Mouse (Mus musculus) kidney, embryonic 15.5 days (tissue): Measurements from ENCODE around the gene Pla2g5. TPM values are rescaled to one million over a fixed set of nuclear protein-coding genes. Genes with fewer than 3 reads are reported as not detected.

Source experiments
- ATAC-seq: fragments of 200-750 bp; cut with Nextera tagmentation; replicated peaks from 2 replicates; pipeline ENCODE4 v1.8.0; 2017; ENCODE audit warnings: moderate TSS enrichment; ENCODE audit not compliant: low FRiP score
- H3K27ac ChIP-seq: fragments of 300-500 bp; sonication (generic); 2 replicates; pipeline ENCODE4 v1.5.1; 2015; ENCODE audit warnings: mild to moderate bottlenecking, inconsistent platforms
- H3K27me3 ChIP-seq: fragments of 300-500 bp; sonication (generic); 2 replicates; pipeline ENCODE4 v1.6.1; 2015; ENCODE audit warnings: inconsistent platforms
- H3K36me3 ChIP-seq: fragments of 300-500 bp; sonication (generic); 2 replicates; pipeline ENCODE4 v1.6.1; 2015; ENCODE audit warnings: inconsistent platforms
- H3K4me1 ChIP-seq: fragments of 300-500 bp; sonication (generic); 2 replicates; pipeline ENCODE4 v1.6.1; 2015; ENCODE audit warnings: inconsistent platforms
- H3K4me2 ChIP-seq: fragments of 300-500 bp; sonication (generic); 2 replicates; pipeline ENCODE4 v1.6.1; 2015; ENCODE audit warnings: moderate library complexity, mild to moderate bottlenecking, inconsistent platforms
- H3K4me3 ChIP-seq: fragments of 300-500 bp; sonication (generic); replicated peaks from 2 replicates; pipeline ENCODE4 v1.5.1; 2015; ENCODE audit warnings: mild to moderate bottlenecking, inconsistent platforms
- H3K9ac ChIP-seq: fragments of 300-500 bp; sonication (generic); 2 replicates; pipeline ENCODE4 v1.6.1; 2015; ENCODE audit warnings: mild to moderate bottlenecking, inconsistent platforms
- H3K9me3 ChIP-seq: fragments of 300-500 bp; sonication (generic); replicated peaks from 2 replicates; pipeline ENCODE4 v1.6.1; 2016; ENCODE audit warnings: inconsistent platforms
- WGBS: fragments of 180-500 bp; shearing (Covaris S2); methylation state at CpG from one replicate; pipeline ENCODE4 v1.1.7; 2015; ENCODE audit warnings: mixed read lengths; 5-methylcytosine and 5-hydroxymethylcytosine counted together
- polyA plus RNA-seq: library from polyadenylated mRNA; unstranded; fragments of >200 nt; fragmentation: Nextera tagmentation; extraction: Ambion mirVana; gene quantifications from 2 replicates; pipeline ENCODE4 v1.2.1, GENCODE M21; 2015

The Pla2g5 gene
- polyA plus RNA-seq, 1 experiment from 2014 or later = 0.38 TPM

DNA sequence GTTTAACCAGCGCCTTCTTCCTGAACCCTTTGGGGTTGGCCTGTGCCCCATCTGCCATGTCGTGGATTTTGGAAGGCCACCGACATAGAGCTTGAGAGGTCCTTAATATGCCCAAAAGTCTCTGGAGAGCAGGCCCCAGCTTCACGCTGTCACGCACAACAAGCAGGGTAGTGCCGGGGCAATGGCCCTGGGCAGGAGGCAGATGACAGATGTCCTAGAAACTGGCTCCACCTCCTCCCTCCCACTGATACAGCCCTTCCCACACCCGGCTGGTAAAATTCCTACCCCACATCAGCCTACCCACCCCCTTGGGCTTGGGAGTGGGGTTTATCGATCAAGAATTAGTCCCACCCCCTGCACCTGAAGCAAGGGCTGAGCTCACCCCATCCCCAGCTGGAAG lies 105.9 kb downstream of the Pla2g5 start, which contains the start of gene Pla2g2f:
Gene Pla2g2f, minus strand, starts transcription at position 211 of the 400 bp plus-strand sequence.
- Histone ChIP-seq H3K4me2 (no peak within 1 kb of the TSS), H3K4me1 (peaks cover 12% of the 10 kb centered on the region; the same call in 1 of the 2 replicates), H3K27ac (no peak within 1 kb of the TSS), H3K27me3 (no peaks in the 10 kb centered on the region), H3K9ac (no peak within 1 kb of the TSS), H3K36me3 (no peaks in the 10 kb centered on the region), H3K4me3 (no peak within 1 kb of the TSS), H3K9me3 (no peaks in the 10 kb centered on the region)
- 72% methylated on average over 8 of the region's 8 CpGs for WGBS
- ATAC-seq = no peak

DNA sequence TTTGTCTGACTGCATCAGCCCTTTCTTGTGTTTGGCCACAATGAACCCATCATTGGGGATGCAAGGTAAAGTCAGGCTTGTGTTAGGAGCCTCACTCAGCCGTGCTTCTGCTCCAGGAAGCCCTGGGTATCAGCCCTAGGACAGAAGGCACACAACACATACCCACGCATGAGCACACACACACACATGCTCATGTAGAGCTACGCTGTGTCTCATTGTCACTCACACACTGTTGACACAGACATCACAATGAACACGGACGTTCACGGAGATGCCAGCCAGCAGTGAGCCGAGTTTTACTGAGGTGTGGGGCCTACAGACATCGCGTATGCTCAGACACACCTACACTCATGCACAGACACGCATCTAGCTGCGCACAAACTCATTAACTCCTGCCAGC lies 107.3 kb downstream of the Pla2g5 start:
- H3K9me3 ChIP-seq = no peaks in the 10 kb centered on the region
- H3K9ac ChIP-seq = no peak overlapping the region
- 87% methylated on average over 11 of the region's 11 CpGs for WGBS
- ATAC-seq = no peak
- no peak overlapping the region for H3K4me2 ChIP-seq
- peaks cover 12% of the 10 kb centered on the region; the same call in 1 of the 2 replicates for H3K4me1 ChIP-seq
- no peak overlapping the region for H3K27ac ChIP-seq
- H3K4me3 ChIP-seq = no peak overlapping the region
- no peaks in the 10 kb centered on the region for H3K36me3 ChIP-seq
- no peaks in the 10 kb centered on the region for H3K27me3 ChIP-seq

DNA sequence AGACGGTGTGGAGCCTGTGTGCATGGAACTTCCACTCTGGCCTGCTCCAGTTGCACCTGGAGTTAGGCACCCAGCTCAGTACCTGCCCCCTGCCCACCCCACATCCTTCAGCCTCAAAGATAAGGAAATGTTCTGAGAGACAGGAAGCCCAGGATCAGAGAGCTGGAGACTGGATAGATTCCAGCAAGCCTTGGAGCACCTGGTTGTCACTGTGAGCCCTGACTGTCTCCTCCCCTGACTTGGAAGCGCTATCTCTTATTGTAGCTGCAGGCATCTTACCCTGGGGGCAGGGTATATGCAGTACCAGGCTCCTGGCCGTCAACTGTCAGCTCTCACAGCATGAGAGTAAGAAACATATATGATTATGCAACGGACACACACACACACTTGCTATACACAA lies 107.8 kb downstream of the Pla2g5 start:
- Histone ChIP-seq H3K4me1 (peaks cover 10% of the 10 kb centered on the region; the same call in 1 of the 2 replicates), H3K36me3 (no peaks in the 10 kb centered on the region), H3K27me3 (no peaks in the 10 kb centered on the region), H3K27ac (no peak overlapping the region), H3K9ac (no peak overlapping the region), H3K4me2 (no peak overlapping the region), H3K9me3 (no peaks in the 10 kb centered on the region), H3K4me3 (no peak overlapping the region)
- ATAC-seq = no peak
- WGBS = 64% methylated on average over 4 of the region's 4 CpGs

DNA sequence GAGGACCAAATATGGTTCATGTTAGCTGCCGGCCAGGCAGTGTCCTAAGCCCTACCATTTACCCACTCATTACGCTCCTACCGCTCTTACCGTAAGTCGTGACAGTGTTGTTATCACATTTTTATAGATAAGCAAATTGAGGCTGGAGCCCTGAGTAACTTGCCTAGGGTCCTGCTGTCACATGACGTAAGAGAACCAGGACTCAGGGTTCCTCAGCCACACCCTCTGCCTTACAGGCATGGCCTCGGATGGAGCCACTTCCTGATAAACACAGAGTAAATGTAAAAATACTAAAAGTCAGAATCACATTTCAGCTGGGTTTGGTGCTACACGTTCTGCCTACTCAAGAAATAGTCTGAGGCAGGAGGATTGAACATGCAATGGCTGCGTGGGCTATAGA lies 108.8 kb downstream of the Pla2g5 start:
- Histone ChIP-seq H3K4me2 (no peak overlapping the region), H3K27ac (no peak overlapping the region), H3K9me3 (no peaks in the 10 kb centered on the region), H3K9ac (no peak overlapping the region), H3K36me3 (no peaks in the 10 kb centered on the region), H3K4me1 (peaks cover 10% of the 10 kb centered on the region; the same call in 1 of the 2 replicates), H3K27me3 (no peaks in the 10 kb centered on the region), H3K4me3 (no peak overlapping the region)
- ATAC-seq = no peak
- WGBS = 82% methylated on average over 9 of the region's 9 CpGs

DNA sequence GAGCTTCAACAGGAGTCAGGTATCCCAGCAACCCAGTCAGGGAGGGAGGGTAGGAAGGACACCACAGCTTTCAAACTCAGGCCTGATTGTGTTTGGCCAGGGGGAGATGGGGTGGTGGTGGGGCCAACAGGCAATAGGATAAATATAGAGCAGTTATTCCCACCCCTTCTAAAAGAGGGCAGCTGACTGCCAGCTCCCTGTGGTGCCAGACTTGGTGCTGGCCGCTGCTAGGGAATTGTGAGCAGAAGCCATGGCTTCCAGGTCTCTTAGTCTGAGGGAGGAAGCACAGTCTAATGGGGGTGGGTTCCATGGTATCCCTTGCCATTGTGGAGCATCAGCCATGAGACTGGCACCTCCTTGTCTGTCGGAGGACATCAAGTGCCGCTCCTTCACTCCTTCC lies 109.7 kb downstream of the Pla2g5 start:
- Histone ChIP-seq H3K4me3 (no peak overlapping the region), H3K9me3 (no peaks in the 10 kb centered on the region), H3K36me3 (no peaks in the 10 kb centered on the region), H3K9ac (no peak overlapping the region), H3K4me1 (peaks cover 15% of the 10 kb centered on the region), H3K27me3 (no peaks in the 10 kb centered on the region), H3K4me2 (no peak overlapping the region), H3K27ac (no peak overlapping the region)
- WGBS = 95% methylated on average over 3 of the region's 3 CpGs
- ATAC-seq = no peak

DNA sequence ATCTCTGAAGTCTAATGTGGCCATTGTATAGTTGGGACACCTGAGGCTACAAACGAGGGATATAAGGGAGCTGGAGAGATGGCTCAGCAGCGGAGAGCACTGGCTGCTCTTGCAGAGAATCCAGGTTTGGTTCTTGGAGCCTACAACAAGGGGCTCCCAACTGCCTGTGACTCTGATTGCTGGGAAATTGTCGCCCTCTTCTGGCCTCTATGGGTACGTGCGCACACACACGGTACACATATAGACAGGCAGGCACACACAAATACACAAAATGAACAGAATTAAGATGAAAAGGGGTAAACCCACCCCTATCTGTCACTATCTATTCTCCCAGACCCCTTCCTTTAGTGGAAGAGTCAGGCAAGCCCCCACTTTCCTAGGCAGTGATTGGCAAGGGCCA lies 110.7 kb downstream of the Pla2g5 start:
- H3K4me1 ChIP-seq = peaks cover 20% of the 10 kb centered on the region
- 96% methylated on average over 6 of the region's 6 CpGs for WGBS

More for the DNA sequence above, 110.7 kb downstream of the Pla2g5 start:
- Histone ChIP-seq H3K27ac (no peak overlapping the region), H3K36me3 (no peaks in the 10 kb centered on the region), H3K9ac (no peak overlapping the region), H3K27me3 (no peaks in the 10 kb centered on the region), H3K4me3 (no peak overlapping the region), H3K9me3 (no peaks in the 10 kb centered on the region), H3K4me2 (no peak overlapping the region)
- ATAC-seq = no peak

Other genes starting within 250 kb of the Pla2g5 start
- 0.08 and 0.12 TPM in 2 replicates for gene Vwa5b1, start 227.6 kb downstream of the Pla2g5 start, polyA plus RNA-seq
- gene Pla2g2c, start 138.7 kb downstream of the Pla2g5 start, polyA plus RNA-seq = 0.33 and 0.45 TPM in 2 replicates
- 1.0 and 1.8 TPM in 2 replicates for gene Ubxn10, start 126.3 kb downstream of the Pla2g5 start, polyA plus RNA-seq
- gene Pla2g2f, start 105.9 kb downstream of the Pla2g5 start, polyA plus RNA-seq = 0.19 and 0.93 TPM in 2 replicates
- gene Pla2g2d, start 87.7 kb downstream of the Pla2g5 start, polyA plus RNA-seq = 0.21 TPM in 1 of 2 replicates, not detected in the other
- gene Gm13030, start 10.5 kb upstream of the Pla2g5 start, polyA plus RNA-seq = not detected in 2 replicates
- gene Pla2g2e, start 14.5 kb upstream of the Pla2g5 start, polyA plus RNA-seq = 0.30 and 0.48 TPM in 2 replicates
- gene Otud3, start 50.5 kb upstream of the Pla2g5 start, polyA plus RNA-seq = 2.5 and 3.5 TPM in 2 replicates
- gene Rnf186, start 103.6 kb upstream of the Pla2g5 start, polyA plus RNA-seq = 6.3 and 8.2 TPM in 2 replicates
- 5.6 and 6.1 TPM in 2 replicates for gene Tmco4, start 109.4 kb upstream of the Pla2g5 start, polyA plus RNA-seq
- gene Htr6, start 212.1 kb upstream of the Pla2g5 start, polyA plus RNA-seq = not detected in 2 replicates
- 28.4 and 35.7 TPM in 2 replicates for gene Nbl1, start 229.5 kb upstream of the Pla2g5 start, polyA plus RNA-seq